Mouse (Mus musculus) adrenal gland, postnatal 36 days (tissue): Measurements from ENCODE around the gene Krtdap. TPM values are rescaled to one million over a fixed set of nuclear protein-coding genes. Genes with fewer than 3 reads are reported as not detected.

Experiments used
- DNase-seq, 2 experiments: peaks; one replicate each; pipeline ENCODE4 v3.0.0; 2021; ENCODE audit warnings: mixed read lengths in 1 of 2
- total RNA-seq, 2 experiments: library from RNA; stranded (reverse); gene quantifications; 2 replicates each; pipeline ENCODE4 v1.2.3; 2021

Gene Krtdap
- total RNA-seq, 2 experiments from 2014 or later, result 2.8 TPM; not detected in 1

DNA sequence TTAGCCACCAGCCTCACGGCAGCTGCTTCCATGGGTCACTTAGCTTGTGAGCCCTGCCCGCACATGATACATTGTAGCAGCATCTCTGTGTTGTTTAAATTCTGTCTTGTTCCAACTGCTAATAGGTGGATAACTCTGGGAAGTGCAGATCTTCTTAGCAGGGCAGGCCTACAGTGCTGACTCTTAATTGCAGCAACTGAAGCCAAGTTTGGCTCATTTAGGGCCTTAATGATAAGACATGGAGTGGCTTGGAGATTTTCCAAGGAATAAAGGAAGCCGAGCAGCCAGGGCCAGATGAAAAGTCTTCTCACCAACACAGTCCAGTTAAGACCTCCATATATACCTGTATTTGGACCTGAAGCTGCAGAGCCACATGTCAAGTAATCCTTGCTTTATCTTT is 52.6 kb downstream of the Krtdap start:
- DNase-seq, result no peak

Other genes with a start within 250 kb of the Krtdap start
- gene Hspb6, start 235.7 kb upstream of the Krtdap start, total RNA-seq, result 10 to 100 TPM; 27.1 to 28.3 TPM
- 1 to 10 TPM; 7.8 to 8.5 TPM for gene Proser3, start 235.6 kb upstream of the Krtdap start, total RNA-seq
- gene Lin37, start 228.1 kb upstream of the Krtdap start, total RNA-seq, result 10 to 100 TPM; 46.2 to 55.4 TPM
- gene U2af1l4, start 224.6 kb upstream of the Krtdap start, total RNA-seq, result 10 to 100 TPM; 68.8 to 70.8 TPM
- gene Gm49396, start 224.6 kb upstream of the Krtdap start, total RNA-seq, result 1 to 10 TPM; 3.5 to 6.7 TPM
- gene Psenen, start 224.3 kb upstream of the Krtdap start, total RNA-seq, result 100 to 1,000 TPM; 141 to 163 TPM
- 1 to 10 TPM; 2.0 to 3.2 TPM for gene Igflr1, start 222.5 kb upstream of the Krtdap start, total RNA-seq
- gene Kmt2b, start 199.2 kb upstream of the Krtdap start, total RNA-seq, result 10 to 100 TPM; 38.5 to 44.5 TPM
- under 1 TPM in 1 of 2 experiments, not detected in 1; 0.72 TPM for gene Zbtb32, start 189.0 kb upstream of the Krtdap start, total RNA-seq
- gene Upk1a, start 175.0 kb upstream of the Krtdap start, total RNA-seq, result under 1 TPM in 1 of 2 experiments, not detected in 1; 0.43 TPM
- 1,000 to 10,000 TPM; 1,179 to 1,185 TPM for gene Cox6b1, start 161.7 kb upstream of the Krtdap start, total RNA-seq
- not detected for gene Etv2, start 152.0 kb upstream of the Krtdap start, total RNA-seq
- 10 to 100 TPM; 83.0 to 88.1 TPM for gene Rbm42, start 137.6 kb upstream of the Krtdap start, total RNA-seq
- gene Haus5, start 122.9 kb upstream of the Krtdap start, total RNA-seq, result 10 to 100 TPM; 10.1 to 10.5 TPM
- not detected for gene Pmis2, start 116.3 kb upstream of the Krtdap start, total RNA-seq
- gene 2200002J24Rik, start 89.0 kb upstream of the Krtdap start, total RNA-seq, result 1 to 10 TPM; 4.8 to 6.3 TPM
- 1 to 10 TPM; 3.1 to 5.9 TPM for gene Atp4a, start 75.7 kb upstream of the Krtdap start, total RNA-seq
- gene Tmem147, start 58.4 kb upstream of the Krtdap start, total RNA-seq, result 100 to 1,000 TPM; 229 to 231 TPM
- gene Gapdhs, start 44.2 kb upstream of the Krtdap start, total RNA-seq, result under 1 TPM in 1 of 2 experiments, not detected in 1; 0.26 TPM
- gene Sbsn, start 36.4 kb upstream of the Krtdap start, total RNA-seq, result 100 to 1,000 TPM; 326 to 370 TPM
- gene Dmkn, start 24.1 kb upstream of the Krtdap start, total RNA-seq, result 1 to 10 TPM; 2.4 to 2.5 TPM
- gene Ffar2, start 35.9 kb downstream of the Krtdap start, total RNA-seq, result 1 to 10 TPM; 1.7 to 2.9 TPM
- gene Ffar3, start 68.3 kb downstream of the Krtdap start, total RNA-seq, result under 1 TPM in 1 of 2 experiments, not detected in 1; 0.33 TPM
- not detected for gene Ffar1, start 73.7 kb downstream of the Krtdap start, total RNA-seq
- under 1 TPM; 0.56 TPM for gene Cd22, start 92.4 kb downstream of the Krtdap start, total RNA-seq
- under 1 TPM; 0.20 to 0.46 TPM for gene Mag, start 127.0 kb downstream of the Krtdap start, total RNA-seq
- gene Hamp2, start 136.8 kb downstream of the Krtdap start, total RNA-seq, result 10 to 100 TPM in 1 of 2 experiments, not detected in 1; 11.7 TPM
- gene Hamp, start 156.1 kb downstream of the Krtdap start, total RNA-seq, result 10 to 100 TPM in 1 of 2 experiments, not detected in 1; 23.5 TPM
- 100 to 1,000 TPM; 112 to 141 TPM for gene Usf2, start 168.9 kb downstream of the Krtdap start, total RNA-seq
- gene Lsr, start 185.6 kb downstream of the Krtdap start, total RNA-seq, result 10 to 100 TPM in 1 of 2 experiments, 1 to 10 TPM in 1; 6.1 to 14.6 TPM
- gene Fam187b, start 185.9 kb downstream of the Krtdap start, total RNA-seq, result under 1 TPM; 0.30 to 0.96 TPM